Mouse (Mus musculus): Measurements from ENCODE around the gene Gpr158.
"Not testable (repeated sequence)": the region's sequence is repeated elsewhere in the genome, so short reads cannot be mapped to it uniquely, and the experiment has no call there.

Gpr158 gene

GRCm38 (mm10) chr2:21367345-21368111, at the start of gene Gpr158:
Gene Gpr158, plus strand, starts transcription at chr2:21367542.
- DNase-seq (ENCODE audit: low spot score): peak; percentile 79

DNA sequence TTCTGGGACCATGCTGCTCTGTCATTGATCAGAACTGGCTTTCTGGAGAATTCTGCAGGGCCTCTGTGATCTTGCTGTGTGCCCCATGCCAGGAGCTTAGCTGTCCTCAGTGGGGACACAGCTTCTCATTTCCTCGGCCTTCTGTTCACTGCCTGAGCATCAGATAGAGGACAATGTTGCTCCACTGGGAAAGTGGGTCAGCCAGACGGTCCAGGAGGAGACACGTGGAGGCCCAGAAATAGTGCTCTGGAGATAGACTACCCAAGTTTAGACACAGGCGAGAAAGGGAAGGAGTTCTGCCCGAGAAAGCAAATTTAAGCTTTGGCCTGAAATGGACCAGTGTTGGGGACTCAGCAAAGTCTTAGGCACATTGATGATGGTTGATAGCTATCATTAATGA, 23.5 kb upstream of the Gpr158 start:
- DNase-seq (ENCODE audit: low spot score): no peak

- no peak for DNase-seq (ENCODE audit: low spot score)
Observed at GRCm38 (mm10) chr2:21368351-21369170, 1.2 kb downstream of the Gpr158 start.

DNA sequence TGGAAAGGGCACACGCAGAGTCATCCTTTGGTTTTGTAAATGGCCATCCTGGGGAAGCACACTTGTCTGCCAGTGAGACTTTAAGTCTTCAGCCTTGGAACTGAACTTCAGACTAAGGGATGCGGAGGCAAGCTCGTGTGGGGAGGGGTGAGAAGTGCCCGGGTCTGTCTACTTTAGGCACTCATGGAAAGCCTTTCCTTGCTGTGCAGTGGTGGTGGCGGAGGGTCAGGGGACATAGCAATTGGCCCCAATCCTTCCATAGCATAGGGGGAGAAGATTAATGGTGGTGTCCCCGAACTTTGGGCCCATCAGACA, 1.8 kb downstream of the Gpr158 start:
- DNase-seq (ENCODE audit: low spot score): no peak

GRCm38 (mm10) chr2:21369556-21369955, 2.2 kb downstream of the Gpr158 start:
- no peak for DNase-seq (ENCODE audit: low spot score)

DNA sequence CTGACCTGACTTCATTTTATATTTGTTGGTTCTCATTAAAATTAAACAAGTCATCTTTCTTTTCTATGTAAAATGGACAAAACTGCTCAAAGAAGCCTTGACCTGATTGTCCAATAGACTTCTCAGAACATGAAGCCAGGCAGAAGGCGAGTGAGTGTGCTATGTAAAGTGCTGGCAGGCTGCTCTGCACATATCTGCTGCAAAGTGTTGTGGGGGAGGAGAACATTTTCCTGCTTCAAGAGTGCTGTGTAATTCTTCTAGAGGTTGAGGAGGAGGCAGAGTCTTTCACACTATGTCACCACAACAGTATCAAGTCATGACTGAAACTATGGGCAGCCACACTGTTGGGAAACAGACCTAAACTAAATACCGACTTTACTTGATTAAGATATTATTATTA, 12.2 kb downstream of the Gpr158 start:
- no peak for DNase-seq (ENCODE audit: low spot score)

DNA sequence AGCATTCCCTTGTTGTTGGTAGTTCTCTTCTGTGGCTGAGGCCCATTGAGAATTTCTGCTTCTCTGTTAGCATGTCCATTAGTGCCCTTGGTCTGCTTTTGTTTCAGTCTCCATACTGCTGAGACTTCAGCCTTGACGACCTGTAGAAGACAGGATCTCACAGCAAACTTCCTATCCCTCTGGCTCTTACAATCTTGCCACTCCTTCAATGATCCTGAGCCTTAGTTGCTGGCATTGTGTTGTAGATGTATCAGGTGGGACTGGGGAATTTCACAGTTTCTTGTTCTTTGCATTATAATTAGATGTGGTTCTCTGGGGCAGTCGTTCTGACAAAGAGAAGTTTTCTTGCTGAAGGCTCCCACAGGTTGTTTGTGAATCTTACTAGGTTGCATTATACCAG, 25.4 kb downstream of the Gpr158 start:
- no peak for DNase-seq (ENCODE audit: low spot score)

GRCm38 (mm10) chr2:21397347-21397746, 30.0 kb downstream of the Gpr158 start:
- no peak for DNase-seq (ENCODE audit: low spot score)

- DNase-seq (ENCODE audit: low spot score): no peak
Observed at GRCm38 (mm10) chr2:21399657-21400056, 32.3 kb downstream of the Gpr158 start.

GRCm38 (mm10) chr2:21405617-21406016, 38.3 kb downstream of the Gpr158 start:
- no peak for DNase-seq (ENCODE audit: low spot score)

DNA sequence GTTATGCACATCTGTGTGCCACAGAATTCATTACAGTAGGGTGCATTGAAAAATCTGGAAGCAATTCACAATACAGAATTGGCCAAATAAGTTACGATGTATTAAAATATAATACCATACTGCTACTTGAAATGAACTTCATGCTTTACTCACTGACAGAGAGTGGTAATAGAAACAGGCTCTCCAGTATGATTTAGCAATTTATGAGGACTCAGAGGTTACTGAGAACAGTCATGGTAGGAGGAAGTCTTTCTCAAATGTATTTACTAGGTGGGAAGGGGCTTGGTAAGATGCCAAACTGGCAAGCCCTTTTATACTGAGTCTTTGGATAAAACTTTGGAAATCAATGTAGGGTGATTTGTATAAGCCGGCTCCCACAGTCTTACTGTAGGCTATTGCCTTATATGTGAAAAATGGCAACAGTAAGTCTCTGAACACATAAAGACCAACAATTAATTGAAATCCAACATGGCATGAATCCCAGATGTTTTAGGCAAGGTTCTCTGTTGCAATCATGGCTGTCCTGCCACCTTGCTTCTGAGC, 40.2 kb downstream of the Gpr158 start:
- DNase-seq (ENCODE audit: low spot score): no peak

DNA sequence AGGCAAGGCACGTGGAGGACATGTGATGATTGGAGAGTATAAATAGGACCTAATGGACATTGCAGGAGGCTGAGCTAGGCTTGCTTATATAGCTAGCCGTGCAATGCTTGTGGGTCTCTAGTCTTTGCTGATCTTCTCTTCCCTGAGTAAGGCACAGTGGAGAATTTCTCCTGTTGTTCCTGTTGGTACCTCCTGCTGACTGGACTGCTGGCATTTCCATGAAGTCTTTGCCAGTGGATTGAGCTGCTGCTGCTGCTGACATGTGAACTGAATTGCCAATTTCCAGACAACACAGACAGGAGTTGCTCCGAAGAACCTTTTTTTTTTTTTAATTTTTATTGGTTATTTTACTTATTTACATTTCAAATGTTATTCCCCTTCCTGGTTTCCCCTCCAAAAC, 41.5 kb downstream of the Gpr158 start:
- no peak for DNase-seq (ENCODE audit: low spot score)

DNA sequence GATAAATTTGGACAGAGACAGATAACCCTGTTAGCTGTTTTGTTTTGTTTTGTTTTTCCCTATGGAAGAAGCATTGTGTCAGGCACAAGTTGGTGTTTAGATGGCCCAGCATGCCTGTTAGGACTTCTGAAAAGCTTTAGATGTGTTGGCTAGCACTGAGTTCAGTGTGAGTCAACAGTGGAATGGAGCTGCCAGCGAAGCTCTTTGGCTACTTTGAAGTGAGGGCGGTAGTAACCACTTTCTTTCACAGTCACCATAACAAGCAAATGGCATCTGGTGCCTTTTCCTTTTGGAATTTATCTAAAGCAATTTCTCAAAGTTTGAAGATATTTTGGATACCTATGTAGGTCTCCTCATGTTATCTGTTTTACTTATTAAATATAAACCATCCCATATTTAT, 62.9 kb downstream of the Gpr158 start:
- no peak for DNase-seq (ENCODE audit: low spot score)

DNA sequence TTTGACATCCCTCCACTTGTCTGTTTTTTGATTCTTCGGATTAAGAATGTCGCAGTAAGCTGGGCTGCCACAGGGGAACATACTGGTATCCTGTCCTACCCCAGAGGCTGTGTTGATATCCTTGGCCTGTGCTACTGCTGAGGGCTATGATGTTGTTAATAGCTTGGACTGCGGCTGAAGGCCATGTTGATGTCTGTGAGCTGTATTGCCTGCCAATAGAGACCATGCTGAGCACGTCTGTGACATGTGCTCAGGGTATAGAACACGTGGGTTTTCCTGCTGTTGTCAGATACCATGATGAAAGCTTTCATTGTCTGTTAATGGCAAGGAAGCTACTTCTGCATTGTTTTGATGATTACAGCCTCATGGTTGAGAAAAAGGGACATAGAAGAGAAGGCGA, 63.8 kb downstream of the Gpr158 start:
- no peak for DNase-seq (ENCODE audit: low spot score)

- no peak for DNase-seq (ENCODE audit: low spot score)
Observed at GRCm38 (mm10) chr2:21439626-21440025, 72.3 kb downstream of the Gpr158 start.

DNA sequence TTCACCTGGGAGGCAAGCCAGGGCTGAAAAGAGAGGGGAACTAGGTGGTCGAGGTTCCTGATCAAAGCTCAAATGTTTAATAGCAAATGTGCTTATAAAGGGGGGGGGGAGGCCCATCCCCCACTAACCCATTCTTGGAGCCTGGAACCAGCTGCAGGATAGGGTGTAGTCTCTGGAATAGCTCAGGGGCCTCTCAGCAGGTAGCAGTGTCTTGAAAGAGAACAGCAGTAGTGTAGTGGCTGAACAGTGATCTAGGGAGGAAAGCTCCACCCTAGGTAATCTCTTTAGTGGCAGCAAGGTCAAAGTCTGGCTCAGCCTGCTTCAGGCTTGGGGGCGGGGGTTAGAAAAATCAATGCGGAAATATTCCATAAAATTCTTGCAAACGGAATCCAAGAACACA, 93.3 kb downstream of the Gpr158 start:
- DNase-seq (ENCODE audit: low spot score): not testable (repeated sequence)

DNA sequence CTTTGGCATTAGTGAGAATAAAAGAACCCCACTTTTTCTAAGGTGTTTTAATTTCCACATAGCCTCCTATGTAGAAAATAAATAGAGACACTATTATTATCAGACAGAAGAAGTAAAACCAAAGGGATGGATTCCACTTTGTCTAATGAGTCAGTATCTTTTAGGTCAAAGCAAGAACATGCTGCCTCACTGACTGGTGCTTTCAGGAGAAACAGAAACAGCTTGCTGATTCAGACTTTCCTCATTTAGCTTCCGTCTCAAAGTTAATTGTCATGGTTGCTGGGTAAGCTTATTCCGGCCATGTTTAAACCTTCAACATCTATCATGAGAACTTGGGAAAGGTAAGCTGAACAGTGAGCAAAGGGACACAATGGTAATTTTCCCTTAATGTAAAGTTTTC, 107.6 kb downstream of the Gpr158 start:
- DNase-seq (ENCODE audit: low spot score): no peak

- no peak for DNase-seq (ENCODE audit: low spot score)
Observed at GRCm38 (mm10) chr2:21496881-21497280, 129.5 kb downstream of the Gpr158 start.

GRCm38 (mm10) chr2:21497965-21498364, 130.6 kb downstream of the Gpr158 start:
- no peak for DNase-seq (ENCODE audit: low spot score)

DNA sequence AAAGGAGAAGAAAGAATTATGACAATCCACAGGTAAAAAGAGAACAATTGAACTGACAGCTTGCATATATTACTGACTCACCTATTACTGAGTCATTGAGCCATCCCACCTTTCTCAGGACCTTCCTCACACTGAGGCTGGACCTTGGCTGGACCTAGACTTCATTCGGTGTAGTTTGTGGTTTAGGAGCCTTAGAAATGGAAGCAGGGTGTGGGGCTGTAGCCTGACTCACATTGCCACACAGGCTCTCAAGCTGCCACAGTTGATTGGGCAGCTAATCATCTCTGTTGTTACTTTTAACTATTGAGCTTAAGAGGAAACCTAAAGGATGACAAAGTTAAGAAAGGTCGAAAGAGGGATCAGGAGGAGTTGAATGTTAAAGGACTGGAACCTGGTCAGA, 132.1 kb downstream of the Gpr158 start:
- no peak for DNase-seq (ENCODE audit: low spot score)

- no peak for DNase-seq (ENCODE audit: low spot score)
Observed at GRCm38 (mm10) chr2:21507449-21507848, 140.1 kb downstream of the Gpr158 start.

GRCm38 (mm10) chr2:21530750-21531149, 163.4 kb downstream of the Gpr158 start:
- DNase-seq (ENCODE audit: low spot score): no peak

- no peak for DNase-seq (ENCODE audit: low spot score)
Observed at GRCm38 (mm10) chr2:21619180-21619579, 251.8 kb downstream of the Gpr158 start.

Data from urinary bladder, postnatal 14 days (tissue).